Mouse (Mus musculus): ENCODE measurements around the gene Clec16a. TPM values are rescaled to one million over a fixed set of nuclear protein-coding genes. Genes with fewer than 3 reads are reported as not detected.
A peak's percentile ranks its signal among the peaks of the same experiment; 100 is the strongest.

Gene Clec16a
- polyA plus RNA-seq, 1 experiment from 2014 or later: 32.5 TPM

- Histone ChIP-seq H3K9me3 (ENCODE audit: control insufficient read depth, low read length) (no peaks in the 10 kb centered on the region), H3K4me2 (ENCODE audit: low read length) (no peak overlapping the region), H3K4me3 (ENCODE audit: control insufficient read depth in 1 of 2, insufficient read depth in 1 of 2, low read depth in 1 of 2, low read length in 2 of 2) (no peak overlapping the region), H3K27ac (replicated peaks in 1 of 2; ENCODE audit: control insufficient read depth in 1 of 2, insufficient read depth in 1 of 2, low read depth in 2 of 2, low read length in 2 of 2) (no peak overlapping the region), H3K4me1 (ENCODE audit: control insufficient read depth in 2 of 2, insufficient read depth in 2 of 2, low read length in 2 of 2) (peaks cover 3% of the 10 kb centered on the region in 2 experiments; a peak in 3 of 4 replicates), H3K27me3 (ENCODE audit: control insufficient read depth, insufficient read depth, low read length) (no peaks in the 10 kb centered on the region), H3K36me3 (ENCODE audit: control insufficient read depth, insufficient read depth, low read length) (no peaks in the 10 kb centered on the region), H3K9ac (ENCODE audit: low read length) (no peak overlapping the region)
- ATAC-seq (ENCODE audit: insufficient number of reproducible peaks, insufficient read depth, low FRiP score, low read depth): no peak
- WGBS: 81% methylated on average over 8 of the region's 8 CpGs
These were observed 21.5 kb upstream of the Clec16a start for GRCm38 (mm10) chr16:10523650-10524049.

DNA sequence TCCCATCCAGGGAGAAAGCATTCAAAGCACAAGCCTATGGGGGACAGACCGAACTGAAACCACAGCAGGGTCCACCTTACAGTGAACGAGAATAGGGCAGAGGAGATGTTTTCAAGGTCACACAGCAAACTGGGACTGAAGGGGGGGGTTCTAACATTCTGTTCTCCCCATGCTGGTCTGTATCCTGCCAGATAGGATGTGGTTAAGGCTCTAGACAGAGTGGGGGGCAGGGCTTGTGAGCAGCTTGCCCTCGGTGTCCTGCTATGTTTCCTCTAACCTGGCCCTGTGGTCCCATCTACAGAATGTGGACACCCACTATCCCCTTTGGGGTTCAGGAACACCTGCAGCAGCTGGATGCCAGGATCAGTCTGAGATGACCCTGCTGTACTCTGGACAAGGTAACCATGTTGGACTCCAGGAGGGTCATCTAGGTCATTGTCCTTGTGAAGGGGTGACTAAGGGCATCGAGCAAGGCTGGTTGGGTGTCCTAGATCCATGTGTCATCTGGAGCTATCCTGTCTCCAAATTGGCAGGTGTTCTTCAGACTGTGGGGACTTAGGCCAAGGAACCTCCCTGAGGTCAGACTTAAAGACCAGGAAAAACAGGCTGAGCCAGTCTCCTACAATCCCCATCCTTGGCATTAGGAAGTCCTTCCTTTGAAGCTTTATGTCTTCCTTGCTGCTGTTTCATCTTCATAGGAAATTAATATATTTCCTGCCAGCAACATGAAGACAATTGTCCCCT is 20.1 kb upstream of the Clec16a start:
- peaks cover 5% of the 10 kb centered on the region; the same call in 1 of the 2 replicates for H3K36me3 ChIP-seq (ENCODE audit: control insufficient read depth, insufficient read depth, low read length)
- H3K4me3 ChIP-seq (ENCODE audit: control insufficient read depth in 1 of 2, insufficient read depth in 1 of 2, low read depth in 1 of 2, low read length in 2 of 2): no peak overlapping the region
- H3K27ac ChIP-seq (replicated peaks in 1 of 2; ENCODE audit: control insufficient read depth in 1 of 2, insufficient read depth in 1 of 2, low read depth in 2 of 2, low read length in 2 of 2): no peak overlapping the region
- H3K9me3 ChIP-seq (ENCODE audit: control insufficient read depth, low read length): no peaks in the 10 kb centered on the region
- peaks cover 3 to 6% of the 10 kb centered on the region in 2 experiments for H3K4me1 ChIP-seq (ENCODE audit: control insufficient read depth in 2 of 2, insufficient read depth in 2 of 2, low read length in 2 of 2)
- no peak for ATAC-seq (ENCODE audit: insufficient number of reproducible peaks, insufficient read depth, low FRiP score, low read depth)
- H3K27me3 ChIP-seq (ENCODE audit: control insufficient read depth, insufficient read depth, low read length): no peaks in the 10 kb centered on the region
- WGBS: 66% methylated on average over 4 of the region's 4 CpGs
- no peak overlapping the region for H3K9ac ChIP-seq (ENCODE audit: low read length)
- H3K4me2 ChIP-seq (ENCODE audit: low read length): no peak overlapping the region

DNA sequence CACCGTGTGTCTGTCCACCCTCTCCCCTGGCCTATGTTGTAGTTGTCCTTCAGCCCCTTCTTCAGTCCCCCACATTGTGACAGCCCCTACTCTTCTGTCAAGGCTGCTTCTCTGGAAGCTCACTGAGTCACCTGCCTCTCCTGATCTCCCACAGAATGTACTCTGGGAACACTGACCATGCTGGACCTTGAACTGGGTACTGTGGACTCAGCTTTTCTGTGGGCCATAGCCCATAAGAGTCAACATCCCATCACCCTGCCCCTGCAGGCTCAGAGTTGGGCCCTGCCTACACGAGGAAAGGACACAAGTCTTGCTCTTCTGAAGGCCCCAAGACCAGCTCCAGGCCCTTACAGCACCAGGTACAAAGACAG is 19.5 kb upstream of the Clec16a start:
- H3K36me3 ChIP-seq (ENCODE audit: control insufficient read depth, insufficient read depth, low read length): peaks cover 10% of the 10 kb centered on the region; the same call in 1 of the 2 replicates
- no peak for ATAC-seq (ENCODE audit: insufficient number of reproducible peaks, insufficient read depth, low FRiP score, low read depth)
- WGBS: 67% methylated on average over 2 of the region's 2 CpGs
- no peaks in the 10 kb centered on the region for H3K27me3 ChIP-seq (ENCODE audit: control insufficient read depth, insufficient read depth, low read length)
- no peaks in the 10 kb centered on the region for H3K9me3 ChIP-seq (ENCODE audit: control insufficient read depth, low read length)
- H3K9ac ChIP-seq (ENCODE audit: low read length): no peak overlapping the region
- no peak overlapping the region for H3K4me2 ChIP-seq (ENCODE audit: low read length)
- H3K4me3 ChIP-seq (ENCODE audit: control insufficient read depth in 1 of 2, insufficient read depth in 1 of 2, low read depth in 1 of 2, low read length in 2 of 2): no peak overlapping the region
- H3K4me1 ChIP-seq (ENCODE audit: control insufficient read depth in 2 of 2, insufficient read depth in 2 of 2, low read length in 2 of 2): peaks cover 8 to 12% of the 10 kb centered on the region in 2 experiments
- no peak overlapping the region for H3K27ac ChIP-seq (replicated peaks in 1 of 2; ENCODE audit: control insufficient read depth in 1 of 2, insufficient read depth in 1 of 2, low read depth in 2 of 2, low read length in 2 of 2)

DNA sequence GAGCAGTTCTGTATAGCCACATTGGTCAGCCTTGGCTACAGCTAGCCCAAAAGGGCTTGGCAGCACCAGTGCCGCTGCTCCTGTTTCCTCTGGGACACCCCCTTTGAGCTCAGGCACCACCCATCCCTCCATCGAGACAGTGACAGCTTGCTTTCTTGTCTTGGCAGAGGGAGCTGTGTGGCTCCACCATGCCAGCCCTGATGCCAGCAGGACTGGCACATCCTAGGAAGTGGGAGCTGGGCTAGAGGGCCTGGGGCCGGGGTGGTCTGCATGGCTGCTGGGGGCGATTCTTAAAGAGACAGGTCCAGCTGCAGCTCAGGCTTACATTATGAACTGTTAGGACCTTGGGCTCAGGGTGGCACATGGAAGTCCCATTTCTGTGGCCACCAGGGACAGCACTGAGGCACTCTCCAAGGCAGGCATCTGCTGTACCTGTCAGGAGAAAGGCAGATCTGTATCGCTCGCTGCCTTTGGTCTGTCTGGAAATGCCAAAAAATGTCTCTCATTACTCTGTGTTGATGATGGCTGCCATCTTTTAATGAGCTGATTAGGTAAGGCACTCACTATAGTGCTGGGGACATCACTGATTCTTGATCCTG is 18.0 kb upstream of the Clec16a start:
- Histone ChIP-seq H3K27ac (replicated peaks in 1 of 2; ENCODE audit: control insufficient read depth in 1 of 2, insufficient read depth in 1 of 2, low read depth in 2 of 2, low read length in 2 of 2) (no peak overlapping the region), H3K4me2 (ENCODE audit: low read length) (no peak overlapping the region), H3K4me3 (ENCODE audit: control insufficient read depth in 1 of 2, insufficient read depth in 1 of 2, low read depth in 1 of 2, low read length in 2 of 2) (no peak overlapping the region), H3K9ac (ENCODE audit: low read length) (no peak overlapping the region), H3K27me3 (ENCODE audit: control insufficient read depth, insufficient read depth, low read length) (no peaks in the 10 kb centered on the region), H3K4me1 (ENCODE audit: control insufficient read depth in 2 of 2, insufficient read depth in 2 of 2, low read length in 2 of 2) (peaks cover 6 to 12% of the 10 kb centered on the region in 2 experiments; a peak in 3 of 4 replicates), H3K36me3 (ENCODE audit: control insufficient read depth, insufficient read depth, low read length) (peaks cover 20% of the 10 kb centered on the region; the same call in 1 of the 2 replicates), H3K9me3 (ENCODE audit: control insufficient read depth, low read length) (no peaks in the 10 kb centered on the region)
- 80% methylated on average over 6 of the region's 6 CpGs for WGBS
- no peak for ATAC-seq (ENCODE audit: insufficient number of reproducible peaks, insufficient read depth, low FRiP score, low read depth)

DNA sequence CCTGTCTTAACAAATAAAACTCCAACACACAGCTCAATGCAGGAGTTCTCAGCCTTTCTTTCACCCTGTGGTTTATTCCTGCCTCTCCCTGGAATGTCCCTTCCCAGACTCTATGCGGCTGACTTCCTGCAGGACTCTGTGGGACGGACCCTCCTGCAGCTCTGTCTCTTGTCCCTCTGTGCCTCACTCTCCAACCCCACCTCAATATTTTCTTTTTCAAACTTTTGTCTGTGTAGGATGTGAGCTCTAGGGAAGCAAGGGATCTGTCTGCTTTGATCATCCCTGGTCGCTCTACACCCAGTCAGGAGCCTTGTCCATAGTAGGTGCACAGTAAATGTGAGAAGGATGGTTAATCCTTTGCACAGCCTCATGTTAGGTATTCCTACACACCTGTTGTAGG is 16.8 kb upstream of the Clec16a start:
- Histone ChIP-seq H3K36me3 (ENCODE audit: control insufficient read depth, insufficient read depth, low read length) (peaks cover 21% of the 10 kb centered on the region; the same call in 1 of the 2 replicates), H3K9me3 (ENCODE audit: control insufficient read depth, low read length) (no peaks in the 10 kb centered on the region), H3K4me1 (ENCODE audit: control insufficient read depth in 2 of 2, insufficient read depth in 2 of 2, low read length in 2 of 2) (peaks cover 13 to 18% of the 10 kb centered on the region in 2 experiments), H3K27ac (replicated peaks in 1 of 2; ENCODE audit: control insufficient read depth in 1 of 2, insufficient read depth in 1 of 2, low read depth in 2 of 2, low read length in 2 of 2) (no peak overlapping the region), H3K4me3 (ENCODE audit: control insufficient read depth in 1 of 2, insufficient read depth in 1 of 2, low read depth in 1 of 2, low read length in 2 of 2) (no peak overlapping the region), H3K4me2 (ENCODE audit: low read length) (no peak overlapping the region), H3K27me3 (ENCODE audit: control insufficient read depth, insufficient read depth, low read length) (no peaks in the 10 kb centered on the region), H3K9ac (ENCODE audit: low read length) (no peak overlapping the region)
- WGBS: 73% methylated on average over 3 of the region's 3 CpGs
- ATAC-seq (ENCODE audit: insufficient number of reproducible peaks, insufficient read depth, low FRiP score, low read depth): no peak

DNA sequence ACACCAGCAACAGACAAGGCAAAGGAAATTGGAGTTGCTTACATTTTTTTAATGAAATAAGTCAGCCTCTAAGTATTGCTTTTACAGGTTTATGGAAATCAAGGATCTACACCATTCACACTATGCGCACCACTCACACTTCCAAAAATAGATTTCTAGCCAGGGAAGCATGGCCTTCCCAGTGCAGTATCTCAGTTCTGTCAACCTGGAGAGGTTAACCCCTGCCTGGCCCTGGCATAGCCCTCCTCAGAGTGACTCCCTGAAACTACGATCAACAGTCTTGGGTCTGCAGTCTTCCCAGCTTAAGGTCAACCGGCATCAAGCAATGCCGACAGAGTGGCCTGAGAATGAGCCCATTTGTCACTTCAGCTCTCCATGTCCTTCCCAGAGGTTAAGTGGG is 15.0 kb upstream of the Clec16a start:
- Histone ChIP-seq H3K4me1 (ENCODE audit: control insufficient read depth in 2 of 2, insufficient read depth in 2 of 2, low read length in 2 of 2) (peaks cover 20 to 31% of the 10 kb centered on the region in 2 experiments), H3K9me3 (ENCODE audit: control insufficient read depth, low read length) (no peaks in the 10 kb centered on the region), H3K36me3 (ENCODE audit: control insufficient read depth, insufficient read depth, low read length) (peaks cover 26% of the 10 kb centered on the region; the same call in 1 of the 2 replicates), H3K4me3 (ENCODE audit: control insufficient read depth in 1 of 2, insufficient read depth in 1 of 2, low read depth in 1 of 2, low read length in 2 of 2) (no peak overlapping the region), H3K9ac (ENCODE audit: low read length) (no peak overlapping the region), H3K4me2 (ENCODE audit: low read length) (peak overlapping the region; percentile 15; the same call in 1 of the 2 replicates), H3K27me3 (ENCODE audit: control insufficient read depth, insufficient read depth, low read length) (no peaks in the 10 kb centered on the region), H3K27ac (replicated peaks in 1 of 2; ENCODE audit: control insufficient read depth in 1 of 2, insufficient read depth in 1 of 2, low read depth in 2 of 2, low read length in 2 of 2) (peak overlapping the region; percentile 4 to 69; a peak in 3 of 4 replicates)
- 0 out of 2 replicates have a peak, but pooled peaks have one; percentile 34 for ATAC-seq (ENCODE audit: insufficient number of reproducible peaks, insufficient read depth, low FRiP score, low read depth)
- 32% methylated on average over 4 of the region's 4 CpGs for WGBS

GRCm38 (mm10) chr16:10533781-10534180 is 11.4 kb upstream of the Clec16a start:
- no peak overlapping the region for H3K27ac ChIP-seq (replicated peaks in 1 of 2; ENCODE audit: control insufficient read depth in 1 of 2, insufficient read depth in 1 of 2, low read depth in 2 of 2, low read length in 2 of 2)
- no peaks in the 10 kb centered on the region for H3K27me3 ChIP-seq (ENCODE audit: control insufficient read depth, insufficient read depth, low read length)
- WGBS: 84% methylated on average over 4 of the region's 4 CpGs
- no peak overlapping the region for H3K4me3 ChIP-seq (ENCODE audit: control insufficient read depth in 1 of 2, insufficient read depth in 1 of 2, low read depth in 1 of 2, low read length in 2 of 2)
- peaks cover 36% of the 10 kb centered on the region for H3K36me3 ChIP-seq (ENCODE audit: control insufficient read depth, insufficient read depth, low read length)
- ATAC-seq (ENCODE audit: insufficient number of reproducible peaks, insufficient read depth, low FRiP score, low read depth): no peak
- peaks cover 26 to 49% of the 10 kb centered on the region in 2 experiments for H3K4me1 ChIP-seq (ENCODE audit: control insufficient read depth in 2 of 2, insufficient read depth in 2 of 2, low read length in 2 of 2)
- H3K9ac ChIP-seq (ENCODE audit: low read length): no peak overlapping the region
- H3K4me2 ChIP-seq (ENCODE audit: low read length): no peak overlapping the region
- no peaks in the 10 kb centered on the region for H3K9me3 ChIP-seq (ENCODE audit: control insufficient read depth, low read length)
